Mouse (Mus musculus) CD4-positive, CD25-positive, alpha-beta regulatory T cell, adult 9 weeks (primary cell): ENCODE measurements around the gene Commd9. TPM values are rescaled to one million over a fixed set of nuclear protein-coding genes. Genes with fewer than 3 reads are reported as not detected.

ENCODE experiments used
- polyA plus RNA-seq: library from polyadenylated mRNA; unstranded; fragments of 100-300 nt; shearing (Covaris generic); gene quantifications from one replicate; pipeline ENCODE4 v1.2.1, GENCODE M21; 2017

Commd9 gene
- polyA plus RNA-seq = 32.2 TPM

DNA sequence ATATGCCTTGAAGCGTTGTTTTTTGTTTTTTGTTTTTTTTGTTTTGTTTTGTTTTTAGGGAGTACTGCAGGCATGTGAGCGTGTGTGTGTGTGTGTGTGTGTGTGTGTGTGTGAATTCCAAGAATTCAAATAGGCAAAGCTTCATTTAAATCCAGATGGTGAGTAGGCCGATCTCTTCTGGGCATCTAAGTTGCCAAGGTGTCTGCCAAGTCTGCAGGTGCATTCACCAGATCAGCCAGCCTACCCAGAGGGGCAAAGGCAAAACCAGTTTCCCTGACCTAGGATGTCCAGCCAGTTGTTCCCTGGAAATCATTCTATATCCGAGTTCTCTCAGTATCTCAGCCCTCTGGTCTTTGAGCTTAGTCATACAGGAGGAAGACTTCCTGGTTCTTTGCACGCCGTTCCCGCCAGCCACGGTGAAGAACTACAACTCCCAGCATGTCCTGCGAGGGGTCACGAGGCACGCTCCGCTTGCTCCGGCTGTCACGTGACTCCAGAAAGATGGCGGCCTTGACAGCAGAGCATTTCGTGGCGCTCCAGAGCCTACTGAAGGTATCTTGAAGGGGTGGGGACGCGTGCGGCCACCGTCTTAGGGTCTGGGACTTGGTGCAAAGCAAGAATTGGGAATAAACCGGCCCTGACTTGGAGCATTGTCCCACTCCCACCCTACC is at the start of gene Commd9:
TSS of gene Commd9 (plus strand) at position 480 of the 671 bp plus-strand sequence.

GRCm38 (mm10) chr2:101882998-101883397 is 3.0 kb upstream of the Commd9 start, which contains the start of gene Prr5l:
Prr5l (minus strand) TSS chr2:101883027.

Other genes with a start within 250 kb of the Commd9 start
- gene Rag1, start 236.7 kb upstream of the Commd9 start, polyA plus RNA-seq = not detected
- gene B230118H07Rik, start 236.7 kb upstream of the Commd9 start, polyA plus RNA-seq = 1.9 TPM
- 21.2 TPM for gene Traf6, start 207.8 kb upstream of the Commd9 start, polyA plus RNA-seq
- 1.8 TPM for gene Prr5l, start 3.2 kb upstream of the Commd9 start, polyA plus RNA-seq